Mouse (Mus musculus): ENCODE measurements around the gene Sgsm3. TPM values are rescaled to one million over a fixed set of nuclear protein-coding genes. Genes with fewer than 3 reads are reported as not detected.

Gene Sgsm3
- polyA plus RNA-seq, 1 experiment, result 32.3 TPM

DNA sequence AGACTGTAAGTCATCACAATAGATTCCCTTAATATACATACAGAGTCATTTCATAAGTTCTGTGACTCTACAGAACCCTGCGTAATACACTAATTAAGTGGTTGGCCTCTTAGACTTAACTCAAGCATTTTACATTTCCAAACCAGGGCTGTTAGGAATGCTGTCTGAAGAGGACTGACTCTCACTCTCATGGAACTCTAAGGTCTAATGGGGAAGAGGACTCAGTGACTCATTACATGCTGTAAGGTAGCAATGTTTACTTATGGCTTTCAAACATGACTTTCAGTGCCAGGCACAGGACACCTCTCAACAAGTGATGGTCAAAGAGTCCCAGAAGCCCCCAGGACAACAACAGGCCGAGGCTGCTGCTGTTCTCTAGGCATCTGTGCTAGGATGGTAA is 77.9 kb downstream of the Sgsm3 start:
- Histone ChIP-seq H3K27me3 (ENCODE audit: control insufficient read depth, insufficient read depth, insufficient read length) (no peaks in the 10 kb centered on the region), H3K36me3 (ENCODE audit: control insufficient read depth, insufficient read depth) (no peaks in the 10 kb centered on the region), H3K4me3 (no peak overlapping the region), H3K79me2 (ENCODE audit: control insufficient read depth, insufficient read depth) (peaks cover 62% of the 10 kb centered on the region), H3ac (ENCODE audit: control insufficient read depth, insufficient read length) (no peak overlapping the region), H3K4me2 (ENCODE audit: low read depth) (no peak overlapping the region)
- TF ChIP-seq POLR2A (IDR thresholded peaks at IDR 0.05; ENCODE audit: insufficient read length, low read depth) (no peak), TCF3 (IDR thresholded peaks at IDR 0.05; ENCODE audit: insufficient read length, low read depth) (no peak), SRF (IDR thresholded peaks at IDR 0.05; ENCODE audit: control insufficient read depth, insufficient read length, low read depth) (no peak), REST (IDR thresholded peaks at IDR 0.05; ENCODE audit: insufficient read depth, insufficient read length) (no peak), MAX (IDR thresholded peaks at IDR 0.05; ENCODE audit: low read depth) (no peak), CEBPB (IDR thresholded peaks at IDR 0.05; ENCODE audit: insufficient read depth, poor library complexity, severe bottlenecking) (no peak), MYOD1 (IDR thresholded peaks at IDR 0.05; ENCODE audit: control insufficient read depth in 1 of 3, insufficient read length in 2 of 3, low read depth in 2 of 3) (no peak), MYOG (IDR thresholded peaks at IDR 0.05; ENCODE audit: control insufficient read depth in 1 of 3, insufficient read depth in 1 of 3, insufficient read length in 2 of 3, low read depth in 2 of 3) (no peak), TCF12 (IDR thresholded peaks at IDR 0.05; ENCODE audit: insufficient read depth, poor library complexity, severe bottlenecking) (no peak), E2F4 (IDR thresholded peaks at IDR 0.05; ENCODE audit: insufficient read depth) (no peak), USF1 (IDR thresholded peaks at IDR 0.05; ENCODE audit: low read depth) (no peak), POLR2AphosphoS2 (IDR thresholded peaks at IDR 0.05; ENCODE audit: insufficient read length, low read depth) (no peak)

DNA sequence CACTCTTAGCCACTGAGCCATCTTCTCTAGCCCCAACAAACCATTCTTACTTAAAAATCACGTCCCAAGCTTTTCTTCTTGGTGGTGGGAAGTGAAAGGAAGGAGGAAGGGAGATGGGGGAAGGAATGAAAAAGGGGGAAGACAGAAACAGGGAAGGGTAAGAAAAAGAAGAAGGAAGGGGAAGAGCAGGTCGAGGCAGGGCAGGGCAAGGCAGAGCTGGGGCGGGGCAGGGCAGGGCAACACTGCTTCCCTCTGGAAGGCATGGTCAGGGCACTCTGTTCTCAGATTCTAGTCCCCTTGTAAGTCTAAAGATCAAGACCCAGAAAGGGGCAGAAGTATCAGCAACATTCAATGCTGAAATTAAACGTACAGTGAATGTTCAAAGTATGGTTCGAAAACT is 80.2 kb downstream of the Sgsm3 start:
- Histone ChIP-seq H3K4me3 (no peak overlapping the region), H3ac (ENCODE audit: control insufficient read depth, insufficient read length) (no peak overlapping the region), H3K27me3 (ENCODE audit: control insufficient read depth, insufficient read depth, insufficient read length) (no peaks in the 10 kb centered on the region), H3K79me2 (ENCODE audit: control insufficient read depth, insufficient read depth) (peaks cover 74% of the 10 kb centered on the region), H3K4me2 (ENCODE audit: low read depth) (no peak overlapping the region), H3K36me3 (ENCODE audit: control insufficient read depth, insufficient read depth) (no peaks in the 10 kb centered on the region)
- TF ChIP-seq TCF12 (IDR thresholded peaks at IDR 0.05; ENCODE audit: insufficient read depth, poor library complexity, severe bottlenecking) (no peak), CEBPB (IDR thresholded peaks at IDR 0.05; ENCODE audit: insufficient read depth, poor library complexity, severe bottlenecking) (no peak), USF1 (IDR thresholded peaks at IDR 0.05; ENCODE audit: low read depth) (no peak), E2F4 (IDR thresholded peaks at IDR 0.05; ENCODE audit: insufficient read depth) (no peak), POLR2A (IDR thresholded peaks at IDR 0.05; ENCODE audit: insufficient read length, low read depth) (no peak), TCF3 (IDR thresholded peaks at IDR 0.05; ENCODE audit: insufficient read length, low read depth) (no peak), REST (IDR thresholded peaks at IDR 0.05; ENCODE audit: insufficient read depth, insufficient read length) (no peak), MYOD1 (IDR thresholded peaks at IDR 0.05; ENCODE audit: control insufficient read depth in 1 of 3, insufficient read length in 2 of 3, low read depth in 2 of 3) (no peak)

DNA sequence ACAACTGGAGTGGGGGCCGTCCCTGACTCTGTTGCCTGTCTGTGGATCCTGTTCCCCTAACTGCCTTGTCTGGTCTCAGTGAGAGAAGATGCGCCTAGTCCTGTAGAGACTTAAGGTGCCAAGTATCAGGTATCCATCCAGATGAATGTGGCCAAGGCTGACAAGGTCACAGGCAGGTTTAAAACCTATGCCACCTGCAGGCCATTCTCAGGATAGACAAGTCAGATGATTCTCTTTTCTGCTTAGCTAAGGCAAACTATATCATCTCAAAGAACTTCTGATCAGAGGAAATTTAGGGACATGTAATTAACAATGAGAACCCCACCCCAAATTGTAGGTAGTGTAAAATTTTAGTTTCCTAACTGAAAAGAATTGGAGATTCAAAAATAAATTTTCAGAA is 83.4 kb downstream of the Sgsm3 start:
- no peak overlapping the region for H3ac ChIP-seq (ENCODE audit: control insufficient read depth, insufficient read length)
- H3K4me3 ChIP-seq, result no peak overlapping the region
- no peak overlapping the region for H3K4me2 ChIP-seq (ENCODE audit: low read depth)
- H3K27me3 ChIP-seq (ENCODE audit: control insufficient read depth, insufficient read depth, insufficient read length), result no peaks in the 10 kb centered on the region
- H3K36me3 ChIP-seq (ENCODE audit: control insufficient read depth, insufficient read depth), result no peaks in the 10 kb centered on the region
- peaks cover 88% of the 10 kb centered on the region for H3K79me2 ChIP-seq (ENCODE audit: control insufficient read depth, insufficient read depth)
- TF ChIP-seq MYOD1 (IDR thresholded peaks at IDR 0.05; ENCODE audit: control insufficient read depth in 1 of 3, insufficient read length in 2 of 3, low read depth in 2 of 3), result no peak
- no peak for TF ChIP-seq SRF (IDR thresholded peaks at IDR 0.05; ENCODE audit: control insufficient read depth, insufficient read length, low read depth)
- no peak for TF ChIP-seq TCF3 (IDR thresholded peaks at IDR 0.05; ENCODE audit: insufficient read length, low read depth)
- no peak for TF ChIP-seq TCF12 (IDR thresholded peaks at IDR 0.05; ENCODE audit: insufficient read depth, poor library complexity, severe bottlenecking)
- TF ChIP-seq POLR2A (IDR thresholded peaks at IDR 0.05; ENCODE audit: insufficient read length, low read depth), result no peak
- TF ChIP-seq REST (IDR thresholded peaks at IDR 0.05; ENCODE audit: insufficient read depth, insufficient read length), result no peak
- no peak for TF ChIP-seq USF1 (IDR thresholded peaks at IDR 0.05; ENCODE audit: low read depth)
- no peak for TF ChIP-seq CEBPB (IDR thresholded peaks at IDR 0.05; ENCODE audit: insufficient read depth, poor library complexity, severe bottlenecking)
- TF ChIP-seq POLR2AphosphoS2 (IDR thresholded peaks at IDR 0.05; ENCODE audit: insufficient read length, low read depth), result no peak

Other genes starting within 250 kb of the Sgsm3 start
- gene Adsl, start 29.3 kb upstream of the Sgsm3 start, polyA plus RNA-seq (2012; fragmentation: generic; extraction: Trizol), result 151 TPM
- 36.0 TPM for gene Mrtfa, start 213.0 kb downstream of the Sgsm3 start, polyA plus RNA-seq (2012; fragmentation: generic; extraction: Trizol)

Data from myocyte (in vitro differentiated cells).